Mouse (Mus musculus) left cerebral cortex, adult 2 months (tissue): ENCODE measurements around the gene Spag6. TPM values are rescaled to one million over a fixed set of nuclear protein-coding genes. Genes with fewer than 3 reads are reported as not detected.
A peak's percentile ranks its signal among the peaks of the same experiment; 100 is the strongest.

Experiments
- DNase-seq, 2 experiments: peaks; one replicate each; pipeline ENCODE4 v3.0.0; 2021 to 2022; ENCODE audit warnings: low spot score in 2 of 2, mixed read lengths in 1 of 2; ENCODE audit errors: extremely low spot score in 1 of 2
- H3K27ac ChIP-seq: fragments of 200-600 bp; 2 replicates; pipeline ENCODE4 v1.8.1; 2022
- H3K4me3 ChIP-seq: fragments of 200-600 bp; 2 replicates; pipeline ENCODE4 v1.8.1; 2022
- CTCF ChIP-seq: fragments of 200-600 bp; IDR thresholded peaks from 2 replicates; pipeline ENCODE4 v1.8.1; 2022; ENCODE audit warnings: antibody characterized with exemption, mild to moderate bottlenecking, moderate library complexity
- intact Hi-C: fragments of 180-260 bp; cut with DNase I; formaldehyde crosslinking; loops from one replicate; pipeline ENCODE4 v1.15.1; 2025
- total RNA-seq, 2 experiments: library from RNA; stranded (reverse); gene quantifications; 2 replicates each; pipeline ENCODE4 v1.2.3; 2021

Gene Spag6
- total RNA-seq, 2 experiments from 2014 or later, result 8.9 TPM

GRCm38 (mm10) chr2:18676457-18676935 lies 17.3 kb upstream of the Spag6 start:
- Histone ChIP-seq H3K27ac (peak overlapping the region; percentile 97), H3K4me3 (peak overlapping the region; percentile 80)
- intact Hi-C loops, result loop anchor here (2.0 to 10.0 kb wide), 9 partner anchors 14 to 978 kb away; partner anchors contain the start of genes 4930426L09Rik, Otud1 and Pip4k2a
- TF ChIP-seq CTCF, result no peak; the same call in 1 of the 2 replicates
- DNase-seq, result peak; percentile 72 to 82

GRCm38 (mm10) chr2:18676936-18677491 lies 16.8 kb upstream of the Spag6 start, which contains the start of gene Bmi1:
Gene Bmi1, plus strand, starts transcription at chr2:18677018.
- H3K27ac ChIP-seq, result peak within 1 kb of the TSS; percentile 97
- H3K4me3 ChIP-seq, result peak within 1 kb of the TSS; percentile 80
- intact Hi-C loops, result loop anchor here (2.0 to 10.0 kb wide), 9 partner anchors 14 to 978 kb away; partner anchors contain the start of genes 4930426L09Rik, Otud1 and Pip4k2a
- no peak for TF ChIP-seq CTCF
- DNase-seq, result peak; percentile 59 to 67

GRCm38 (mm10) chr2:18677631-18678471 lies 16.0 kb upstream of the Spag6 start:
- intact Hi-C loops, result loop anchor here (2.0 to 10.0 kb wide), 9 partner anchors 13 to 977 kb away; partner anchors contain the start of genes 4930426L09Rik, Otud1 and Pip4k2a
- DNase-seq, result peak; percentile 43 to 50
- Histone ChIP-seq H3K4me3 (peak overlapping the region; percentile 80), H3K27ac (peak overlapping the region; percentile 45; the same call in 1 of the 2 replicates)
- TF ChIP-seq CTCF, result no peak

- no peak for TF ChIP-seq CTCF
- DNase-seq, result no peak
- no peak overlapping the region for H3K4me3 ChIP-seq
- intact Hi-C loops, result loop anchor here (5.0 to 10.0 kb wide), 7 partner anchors 92 to 975 kb away; partner anchors contain the start of genes 4930426L09Rik, Otud1 and Pip4k2a
- no peak overlapping the region for H3K27ac ChIP-seq
Measured at GRCm38 (mm10) chr2:18679701-18680100, 14.1 kb upstream of the Spag6 start.

GRCm38 (mm10) chr2:18680501-18680900 lies 13.3 kb upstream of the Spag6 start:
- H3K4me3 ChIP-seq, result peak overlapping the region; percentile 37
- no peak for TF ChIP-seq CTCF
- H3K27ac ChIP-seq, result no peak overlapping the region
- DNase-seq, result no peak
- intact Hi-C loops, result no loop called here

- H3K27ac ChIP-seq, result no peak overlapping the region
- peak; percentile 53 to 66 for DNase-seq
- no peak for TF ChIP-seq CTCF
- H3K4me3 ChIP-seq, result peak overlapping the region; percentile 37
- intact Hi-C loops, result no loop called here
Measured at GRCm38 (mm10) chr2:18680961-18681360, 12.9 kb upstream of the Spag6 start.

- no peak for DNase-seq
- no peak for TF ChIP-seq CTCF
- Histone ChIP-seq H3K4me3 (no peak overlapping the region), H3K27ac (no peak overlapping the region)
- intact Hi-C loops, result no loop called here
Measured at GRCm38 (mm10) chr2:18684062-18684461, 9.8 kb upstream of the Spag6 start.

- intact Hi-C loops, result no loop called here
- no peak overlapping the region for H3K27ac ChIP-seq
- no peak overlapping the region for H3K4me3 ChIP-seq
- no peak for TF ChIP-seq CTCF
- DNase-seq, result no peak
Measured at GRCm38 (mm10) chr2:18686386-18686785, 7.4 kb upstream of the Spag6 start.

GRCm38 (mm10) chr2:18686826-18687519 lies 6.9 kb upstream of the Spag6 start:
- no peak for TF ChIP-seq CTCF
- DNase-seq, result no peak
- H3K27ac ChIP-seq, result no peak overlapping the region
- intact Hi-C loops, result no loop called here
- H3K4me3 ChIP-seq, result no peak overlapping the region

- DNase-seq, result no peak
- no peak overlapping the region for H3K27ac ChIP-seq
- H3K4me3 ChIP-seq, result no peak overlapping the region
- intact Hi-C loops, result no loop called here
- TF ChIP-seq CTCF, result no peak
Measured at GRCm38 (mm10) chr2:18687671-18688170, 6.1 kb upstream of the Spag6 start.

- no peak for TF ChIP-seq CTCF
- no peak overlapping the region; the same call in 1 of the 2 replicates for H3K4me3 ChIP-seq
Measured at GRCm38 (mm10) chr2:18688286-18688685, 5.5 kb upstream of the Spag6 start.

More at GRCm38 (mm10) chr2:18688286-18688685, 5.5 kb upstream of the Spag6 start:
- no peak overlapping the region for H3K27ac ChIP-seq
- no peak for DNase-seq
- intact Hi-C loops, result no loop called here
